Mouse (Mus musculus) E14TG2a.4 (cell line): ENCODE results near the gene Gm49336.
A peak's percentile ranks its signal among the peaks of the same experiment; 100 is the strongest.

ENCODE experiments used
- H3K27me3 ChIP-seq: 2 replicates; pipeline ENCODE4 v1.6.1; 2014; ENCODE audit warnings: low read length, control low read depth; ENCODE audit not compliant: insufficient read depth
- H3K36me3 ChIP-seq: 2 replicates; pipeline ENCODE4 v1.6.1; 2014; ENCODE audit warnings: low read length, control low read depth; ENCODE audit not compliant: insufficient read depth
- H3K4me1 ChIP-seq: replicated peaks from 2 replicates; pipeline ENCODE4 v1.6.1; 2014; ENCODE audit warnings: low read depth, low read length, control low read depth
- H3K4me3 ChIP-seq: replicated peaks from 2 replicates; pipeline ENCODE4 v1.5.1; 2014; ENCODE audit warnings: mild to moderate bottlenecking, low read length
- H3K9me3 ChIP-seq: 2 replicates; pipeline ENCODE4 v1.6.1; 2014; ENCODE audit warnings: low read length, control low read depth
- CTCF ChIP-seq: conservative IDR thresholded peaks from 2 replicates; pipeline ENCODE4 v1.5.1; 2014; ENCODE audit warnings: low read length
- NANOG ChIP-seq: IDR thresholded peaks from 2 replicates; pipeline ENCODE4 v1.6.1; 2014; ENCODE audit warnings: borderline replicate concordance, low read length, mixed read lengths
- POU5F1 ChIP-seq: IDR thresholded peaks from 2 replicates; pipeline ENCODE4 v1.6.1; 2014; ENCODE audit warnings: low read length, borderline replicate concordance

The Gm49336 gene

DNA sequence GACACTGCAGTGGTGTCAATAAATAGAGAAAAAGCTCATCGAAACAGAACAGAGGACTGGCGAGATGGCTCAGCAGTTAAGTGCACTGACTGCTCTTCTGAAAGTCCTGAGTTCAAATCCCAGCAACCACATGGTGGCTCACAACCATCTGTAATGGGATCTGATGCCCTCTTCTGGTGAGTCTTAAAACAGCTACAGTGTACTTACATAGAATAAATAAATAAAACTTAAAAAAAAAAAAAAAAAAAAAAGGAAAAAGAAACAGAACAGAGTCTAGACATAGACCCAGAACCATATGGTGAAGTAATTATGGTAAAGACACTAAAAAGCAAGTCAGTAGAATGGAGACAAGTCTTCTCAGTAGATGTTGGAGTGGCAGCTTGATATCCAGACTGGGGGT lies 70.0 kb downstream of the Gm49336 start:
- Histone ChIP-seq H3K9me3 (no peaks in the 10 kb centered on the region), H3K4me1 (peaks cover 24% of the 10 kb centered on the region), H3K27me3 (peaks cover 33% of the 10 kb centered on the region), H3K36me3 (no peaks in the 10 kb centered on the region), H3K4me3 (no peak overlapping the region)
- TF ChIP-seq CTCF (0 out of 2 replicates have a peak, but pooled peaks have one; percentile 8), NANOG (no peak)

GRCm38 (mm10) chr14:60178571-60178955 lies 72.7 kb downstream of the Gm49336 start:
- TF ChIP-seq NANOG (no peak), CTCF (no peak), POU5F1 (no peak)
- no peaks in the 10 kb centered on the region for H3K9me3 ChIP-seq
- peaks cover 57% of the 10 kb centered on the region for H3K27me3 ChIP-seq
- H3K36me3 ChIP-seq, result no peaks in the 10 kb centered on the region
- no peak overlapping the region for H3K4me3 ChIP-seq
- peaks cover 25% of the 10 kb centered on the region for H3K4me1 ChIP-seq

DNA sequence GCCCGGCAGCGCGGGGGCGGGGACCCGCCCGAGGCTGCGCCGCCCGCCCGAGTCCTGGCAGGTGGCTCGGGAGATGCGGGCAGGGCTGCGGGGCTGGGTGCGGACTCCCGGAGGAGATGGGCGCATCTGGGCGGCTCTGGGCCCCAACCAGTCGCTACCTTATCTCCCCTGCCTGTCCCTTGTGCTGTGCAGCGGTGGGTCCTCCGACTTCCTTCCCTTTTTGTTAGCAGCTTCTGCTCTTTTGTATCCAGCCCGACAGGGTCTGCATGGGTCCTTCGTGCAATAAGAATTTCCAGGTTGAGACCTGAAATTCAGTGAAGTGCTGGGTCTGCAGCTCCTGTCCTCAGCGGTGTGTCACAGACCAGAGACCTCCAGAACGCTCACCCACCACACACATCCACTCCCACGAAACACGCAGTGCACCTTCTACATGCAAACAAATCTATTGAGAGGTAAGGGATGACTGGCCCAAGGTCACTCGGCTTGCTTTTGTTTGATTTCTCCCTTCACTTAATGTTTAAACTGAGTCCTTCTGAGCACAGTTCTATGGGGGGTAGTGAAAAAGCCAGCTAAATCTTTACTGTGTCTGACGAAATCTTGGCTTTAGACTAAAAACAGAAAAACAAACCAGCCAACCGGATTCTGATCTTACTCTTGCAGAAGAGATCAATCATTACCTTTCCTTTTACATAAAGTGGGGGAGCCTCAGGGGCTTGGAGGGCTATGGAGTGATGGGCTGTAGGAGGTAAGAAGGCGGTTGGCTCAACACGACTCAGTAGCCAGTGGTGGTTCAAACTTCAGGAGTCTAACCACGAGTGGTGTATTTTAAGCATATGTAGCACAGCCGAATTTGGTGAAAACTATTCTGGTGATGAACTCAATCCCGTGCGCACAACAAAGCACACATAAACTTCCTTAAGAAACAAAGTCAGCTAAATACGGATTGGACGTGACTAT lies 73.4 kb downstream of the Gm49336 start:
- no peaks in the 10 kb centered on the region for H3K36me3 ChIP-seq
- H3K27me3 ChIP-seq, result peaks cover 59% of the 10 kb centered on the region
- TF ChIP-seq NANOG, result no peak
- no peak for TF ChIP-seq POU5F1
- no peaks in the 10 kb centered on the region for H3K9me3 ChIP-seq
- peaks cover 25% of the 10 kb centered on the region for H3K4me1 ChIP-seq
- H3K4me3 ChIP-seq, result peak overlapping the region; percentile 87

GRCm38 (mm10) chr14:60176891-60177613 lies 74.3 kb downstream of the Gm49336 start:
- H3K4me3 ChIP-seq, result peak overlapping the region; percentile 87
- TF ChIP-seq POU5F1 (no peak), CTCF (no peak), NANOG (no peak)
- H3K27me3 ChIP-seq, result peaks cover 63% of the 10 kb centered on the region
- no peaks in the 10 kb centered on the region for H3K36me3 ChIP-seq
- peaks cover 19% of the 10 kb centered on the region for H3K4me1 ChIP-seq
- H3K9me3 ChIP-seq, result no peaks in the 10 kb centered on the region

GRCm38 (mm10) chr14:60176469-60176890 lies 74.8 kb downstream of the Gm49336 start:
- Histone ChIP-seq H3K4me3 (peak overlapping the region; percentile 87), H3K4me1 (peaks cover 14% of the 10 kb centered on the region), H3K36me3 (no peaks in the 10 kb centered on the region), H3K27me3 (peaks cover 63% of the 10 kb centered on the region), H3K9me3 (no peaks in the 10 kb centered on the region)
- TF ChIP-seq POU5F1 (no peak), NANOG (no peak), CTCF (no peak)

- Histone ChIP-seq H3K4me1 (peaks cover 7% of the 10 kb centered on the region), H3K27me3 (peaks cover 40% of the 10 kb centered on the region), H3K4me3 (no peak overlapping the region), H3K9me3 (no peaks in the 10 kb centered on the region), H3K36me3 (no peaks in the 10 kb centered on the region)
- TF ChIP-seq CTCF (no peak), NANOG (no peak), POU5F1 (no peak)
Measured at GRCm38 (mm10) chr14:60172286-60173055, 78.8 kb downstream of the Gm49336 start.

DNA sequence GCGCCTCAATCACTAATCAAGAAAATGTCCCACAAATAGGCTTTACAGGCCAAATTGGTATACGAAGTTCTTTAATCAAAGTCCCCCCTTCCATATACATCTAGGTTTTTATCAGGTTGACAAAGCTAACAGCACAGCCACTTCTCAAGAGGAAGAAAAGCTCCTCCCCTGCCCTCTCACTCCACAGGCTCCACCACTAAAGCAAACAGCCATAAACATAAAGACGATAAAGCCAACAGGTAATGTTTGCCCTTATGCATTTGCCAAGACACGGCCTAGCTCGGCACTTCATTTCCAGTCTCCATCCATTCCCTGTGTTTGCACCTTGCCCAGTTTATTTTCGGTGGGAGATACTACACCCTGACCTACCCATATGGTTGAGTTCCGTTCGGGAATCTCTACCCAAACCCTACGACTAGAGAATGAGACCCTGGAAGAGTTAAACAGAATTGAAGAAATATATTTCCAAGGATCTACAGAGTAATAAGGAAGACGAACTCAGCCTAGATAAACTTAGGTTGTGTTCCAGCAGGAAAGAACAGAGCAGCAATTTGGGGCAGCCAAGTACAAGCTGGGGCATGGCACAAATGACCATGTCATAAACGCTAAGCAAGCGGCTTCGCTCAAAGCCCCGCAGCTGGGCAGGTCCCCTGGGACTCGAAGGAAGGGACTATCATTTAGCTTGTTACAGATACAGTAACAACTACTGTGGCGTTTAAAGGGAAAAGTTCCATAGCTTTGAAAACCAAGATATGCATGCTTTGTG lies 80.3 kb downstream of the Gm49336 start:
- TF ChIP-seq NANOG, result no peak
- TF ChIP-seq POU5F1, result no peak
- TF ChIP-seq CTCF, result no peak
- H3K4me1 ChIP-seq, result no peaks in the 10 kb centered on the region
- no peaks in the 10 kb centered on the region for H3K36me3 ChIP-seq
- H3K27me3 ChIP-seq, result peaks cover 27% of the 10 kb centered on the region
- no peak overlapping the region for H3K4me3 ChIP-seq
- H3K9me3 ChIP-seq, result no peaks in the 10 kb centered on the region
